Mouse (Mus musculus) small intestine, adult 2 months (tissue): Measurements from ENCODE around the gene Tsfm.

ENCODE experiments used
- CTCF ChIP-seq: fragments of 200-500 bp; IDR thresholded peaks from 2 replicates; pipeline ENCODE4 v1.5.1; 2012; ENCODE audit warnings: low read depth, mild to moderate bottlenecking, control low read depth, inconsistent platforms, low read length, moderate library complexity, mixed read lengths; ENCODE audit not compliant: insufficient replicate concordance, insufficient read length; ENCODE audit errors: extremely low read depth
- POLR2A ChIP-seq: fragments of 200-500 bp; IDR thresholded peaks from 2 replicates; pipeline ENCODE4 v1.6.1; 2012; ENCODE audit warnings: low read depth, mild to moderate bottlenecking, control low read depth, inconsistent platforms, low read length, moderate library complexity

- no peak for TF ChIP-seq CTCF
- TF ChIP-seq POLR2A, result no peak
These were observed 24.8 kb upstream of the Tsfm start for GRCm38 (mm10) chr10:127055406-127055805.
